Mouse (Mus musculus) frontal cortex, adult (tissue): ENCODE data around the gene Krt15.

ENCODE experiments used
- ATAC-seq: cut with Nextera tagmentation; 2 replicates; pipeline ENCODE4 v1.9.2; 2017; ENCODE audit warnings: mild to moderate bottlenecking, moderate library complexity, mixed read lengths; ENCODE audit not compliant: low TSS enrichment

Krt15 gene

GRCm38 (mm10) chr11:100135731-100136130, at the start of gene Krt15:
Krt15 (minus strand) TSS chr11:100135928.
- ATAC-seq: no peak

GRCm38 (mm10) chr11:100181725-100182124, 46.0 kb upstream of the Krt15 start:
- no peak for ATAC-seq

- ATAC-seq: peak; percentile 65; the same call in 1 of the 2 replicates
Observed at GRCm38 (mm10) chr11:100179260-100179659, 43.5 kb upstream of the Krt15 start.

- ATAC-seq: no peak
Observed at GRCm38 (mm10) chr11:100178307-100178706, 42.6 kb upstream of the Krt15 start.

- no peak for ATAC-seq
Observed at GRCm38 (mm10) chr11:100176791-100177190, 41.1 kb upstream of the Krt15 start.

- peak; percentile 65; the same call in 1 of the 2 replicates for ATAC-seq
Observed at GRCm38 (mm10) chr11:100168765-100169762, 33.3 kb upstream of the Krt15 start.

- ATAC-seq: no peak
Observed at GRCm38 (mm10) chr11:100168071-100168470, 32.3 kb upstream of the Krt15 start.

- ATAC-seq: no peak
Observed at GRCm38 (mm10) chr11:100164392-100164791, 28.7 kb upstream of the Krt15 start.

- ATAC-seq: no peak
Observed at GRCm38 (mm10) chr11:100157908-100158477, 22.3 kb upstream of the Krt15 start.

GRCm38 (mm10) chr11:100157331-100157730, 21.6 kb upstream of the Krt15 start:
- no peak for ATAC-seq

GRCm38 (mm10) chr11:100155497-100156255, 19.9 kb upstream of the Krt15 start:
- ATAC-seq: no peak

- no peak for ATAC-seq
Observed at GRCm38 (mm10) chr11:100148615-100149330, 13.0 kb upstream of the Krt15 start, which contains the start of gene Krt19. Krt19 (minus strand) TSS chr11:100148665.

GRCm38 (mm10) chr11:100147566-100148353, 12.0 kb upstream of the Krt15 start:
- no peak for ATAC-seq

GRCm38 (mm10) chr11:100145858-100146560, 10.3 kb upstream of the Krt15 start:
- no peak for ATAC-seq

- ATAC-seq: no peak
Observed at GRCm38 (mm10) chr11:100145104-100145503, 9.4 kb upstream of the Krt15 start.

- ATAC-seq: no peak
Observed at GRCm38 (mm10) chr11:100140966-100141365, 5.2 kb upstream of the Krt15 start.

GRCm38 (mm10) chr11:100139391-100139790, 3.7 kb upstream of the Krt15 start:
- ATAC-seq: no peak

GRCm38 (mm10) chr11:100138809-100139208, 3.1 kb upstream of the Krt15 start:
- no peak for ATAC-seq

- no peak for ATAC-seq
Observed at GRCm38 (mm10) chr11:100137693-100138092, 2.0 kb upstream of the Krt15 start.

- ATAC-seq: no peak
Observed at GRCm38 (mm10) chr11:100136559-100136958, 831 bp upstream of the Krt15 start.
